Mouse (Mus musculus) myocyte (in vitro differentiated cells): ENCODE measurements around the gene Ascc1.

ENCODE experiments used
- CEBPB ChIP-seq: IDR thresholded peaks from 2 replicates; pipeline ENCODE4 v1.6.1; 2011; ENCODE audit warnings: mild to moderate bottlenecking, moderate library complexity; ENCODE audit not compliant: poor library complexity, insufficient read depth, severe bottlenecking
- E2F4 ChIP-seq: IDR thresholded peaks from one replicate; pipeline ENCODE4 v1.6.1; 2011; ENCODE audit warnings: mild to moderate bottlenecking, control low read depth, moderate library complexity; ENCODE audit not compliant: insufficient read depth
- POLR2A ChIP-seq: IDR thresholded peaks from one replicate; pipeline ENCODE4 v1.6.1; 2011; ENCODE audit warnings: low read depth, mild to moderate bottlenecking, control low read depth, moderate library complexity; ENCODE audit not compliant: insufficient read length
- POLR2AphosphoS2 ChIP-seq: IDR thresholded peaks from one replicate; pipeline ENCODE4 v1.6.1; 2011; ENCODE audit warnings: low read depth, control low read depth; ENCODE audit not compliant: insufficient read length
- REST ChIP-seq: IDR thresholded peaks from one replicate; pipeline ENCODE4 v1.6.1; 2011; ENCODE audit warnings: mild to moderate bottlenecking, control low read depth, moderate library complexity; ENCODE audit not compliant: insufficient read depth, insufficient read length
- SRF ChIP-seq: IDR thresholded peaks from one replicate; pipeline ENCODE4 v1.6.1; 2011; ENCODE audit warnings: low read depth; ENCODE audit not compliant: control insufficient read depth, insufficient read length
- TCF3 ChIP-seq: IDR thresholded peaks from one replicate; pipeline ENCODE4 v1.6.1; 2011; ENCODE audit warnings: low read depth, control low read depth; ENCODE audit not compliant: insufficient read length
- USF1 ChIP-seq: IDR thresholded peaks from one replicate; pipeline ENCODE4 v1.6.1; 2011; ENCODE audit warnings: low read depth, mild to moderate bottlenecking, control low read depth, moderate library complexity

- TF ChIP-seq TCF3 (no peak), CEBPB (no peak), POLR2A (no peak), E2F4 (no peak), POLR2AphosphoS2 (no peak), SRF (no peak), USF1 (no peak), REST (no peak)
These were observed 115.9 kb downstream of the Ascc1 start for GRCm38 (mm10) chr10:60118464-60118863.
